Mouse (Mus musculus): ENCODE results near the gene Atp10b.
"Not testable (repeated sequence)": the region's sequence is repeated elsewhere in the genome, so short reads cannot be mapped to it uniquely, and the experiment has no call there.

The Atp10b gene

DNA sequence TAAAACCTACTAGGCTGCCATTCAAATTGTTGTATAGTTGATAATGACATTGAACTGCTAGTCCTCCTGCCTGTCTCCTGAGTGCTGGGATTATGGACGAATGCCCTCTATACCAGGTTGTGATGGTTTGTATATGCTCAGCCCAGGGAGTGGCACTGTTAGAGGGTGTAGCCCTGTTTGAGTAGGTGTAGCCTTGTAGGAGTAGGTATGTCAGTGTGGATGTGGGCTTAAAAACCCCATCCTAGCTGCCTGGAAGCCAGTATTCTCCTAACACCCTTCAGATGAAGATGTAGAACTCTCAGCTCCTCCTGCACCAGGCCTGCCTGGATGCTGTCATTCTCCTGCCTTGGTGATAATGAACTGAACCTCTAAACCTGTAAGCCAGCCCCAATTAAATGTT, at the start of gene Atp10b:
Gene Atp10b (plus strand): TSS at position 301 of the 400 bp plus-strand sequence.
- no peak for DNase-seq (ENCODE audit: low spot score)

DNA sequence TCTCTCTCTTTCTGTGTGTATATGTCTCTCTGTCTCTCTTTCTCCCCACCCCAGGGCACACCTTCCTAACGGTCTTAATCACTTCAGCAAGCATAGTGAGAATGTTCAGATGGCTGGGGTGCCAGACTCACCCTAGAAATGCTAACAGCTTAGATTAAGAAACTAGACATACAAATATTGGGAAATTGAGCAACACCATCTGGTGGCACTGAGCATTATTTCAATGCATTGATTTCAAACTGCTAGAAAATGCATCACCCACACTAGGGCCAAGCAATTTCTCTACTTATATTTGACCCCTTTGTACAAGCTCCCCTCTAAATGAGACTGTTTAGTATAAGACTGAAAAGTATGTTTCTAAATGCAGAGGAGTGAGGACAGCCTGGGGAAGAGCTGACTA, 48.3 kb upstream of the Atp10b start:
- DNase-seq (ENCODE audit: low spot score): peak; percentile 28

DNA sequence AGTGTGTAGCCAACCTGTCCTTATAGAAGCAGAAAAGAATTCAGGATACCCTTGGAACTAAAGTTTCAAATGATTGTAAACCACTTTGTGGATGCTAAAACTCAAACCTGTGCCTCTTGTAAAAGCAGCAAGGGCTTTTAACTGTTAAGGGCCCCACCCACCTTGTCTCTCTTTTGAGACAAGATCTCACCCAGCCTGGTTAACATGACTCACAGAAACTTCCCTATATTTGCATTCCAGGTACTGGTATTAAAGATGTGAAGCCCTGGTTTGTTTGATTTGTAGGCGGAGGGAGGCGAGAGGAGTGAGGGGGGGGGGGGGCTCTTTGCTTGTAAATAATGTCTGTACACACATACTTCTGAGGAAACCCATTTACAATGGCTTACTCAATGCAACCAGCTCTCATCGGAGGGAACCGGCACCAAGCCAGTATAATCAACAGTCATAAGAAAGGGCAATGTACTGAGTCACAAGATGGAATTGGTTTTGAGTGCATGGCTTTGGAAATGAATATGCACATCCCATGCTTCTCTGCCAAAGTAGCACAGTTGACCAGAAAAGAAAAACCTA, 23.7 kb upstream of the Atp10b start:
- no peak for DNase-seq (ENCODE audit: low spot score)

DNA sequence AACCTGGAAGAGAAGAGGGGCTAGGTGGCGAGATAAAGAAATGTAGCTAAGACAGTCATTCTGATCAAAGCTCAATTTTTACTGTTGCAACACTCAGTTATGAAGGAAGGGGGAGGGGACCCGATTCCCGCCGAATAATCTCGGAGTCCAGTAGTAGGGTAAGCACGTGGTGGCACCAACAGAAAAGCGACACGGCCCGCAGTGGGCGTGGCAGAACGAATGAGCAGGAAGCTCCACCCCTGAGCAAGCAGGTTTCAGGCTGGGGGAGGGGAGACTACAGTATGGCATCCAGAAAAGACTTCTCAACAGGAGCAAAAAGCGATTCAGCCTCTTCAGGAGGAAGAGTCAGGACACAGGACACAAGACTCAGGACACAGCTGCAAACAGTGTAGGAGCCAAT, 23.1 kb upstream of the Atp10b start:
- not testable (repeated sequence) for DNase-seq (ENCODE audit: low spot score)

DNA sequence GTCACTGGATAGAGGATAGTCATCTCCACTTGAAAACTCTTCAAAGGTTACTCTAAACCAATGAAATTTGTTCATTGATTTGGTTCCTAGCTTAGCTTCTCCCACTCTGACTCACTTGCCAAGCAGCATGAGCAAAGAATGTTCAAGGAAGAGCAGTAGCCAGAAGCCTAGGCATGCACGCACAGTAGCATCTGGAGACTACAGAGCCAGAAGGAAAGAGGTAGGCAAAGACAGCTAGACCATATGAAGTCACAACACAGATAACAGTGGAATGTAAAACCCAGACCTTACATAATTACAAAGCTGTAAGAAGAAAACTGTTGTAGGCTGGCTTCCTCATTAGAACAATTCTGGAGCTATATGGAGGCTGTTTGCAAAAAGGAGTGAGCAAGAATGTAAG, 8.4 kb upstream of the Atp10b start:
- DNase-seq (ENCODE audit: low spot score): peak; percentile 21

DNA sequence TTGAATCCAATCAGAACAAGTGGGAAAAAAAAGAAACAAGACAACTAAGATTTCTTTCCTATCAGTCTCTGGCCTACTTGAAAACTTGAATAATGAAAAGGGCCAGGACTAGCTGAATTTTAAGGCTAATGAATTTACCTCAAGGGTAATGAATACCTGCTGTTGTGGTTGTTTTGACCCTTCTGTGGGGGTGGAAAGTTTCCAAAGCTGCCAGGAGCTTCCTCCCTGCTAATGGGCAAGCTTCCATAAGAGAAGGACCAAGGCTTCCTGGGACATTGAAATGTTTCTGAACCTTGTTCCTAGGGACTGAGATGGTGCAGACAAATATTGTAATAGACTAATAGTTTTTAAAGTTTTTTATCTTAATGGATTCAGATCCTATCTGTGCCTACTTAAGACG, 6.9 kb upstream of the Atp10b start:
- DNase-seq (ENCODE audit: low spot score): no peak

DNA sequence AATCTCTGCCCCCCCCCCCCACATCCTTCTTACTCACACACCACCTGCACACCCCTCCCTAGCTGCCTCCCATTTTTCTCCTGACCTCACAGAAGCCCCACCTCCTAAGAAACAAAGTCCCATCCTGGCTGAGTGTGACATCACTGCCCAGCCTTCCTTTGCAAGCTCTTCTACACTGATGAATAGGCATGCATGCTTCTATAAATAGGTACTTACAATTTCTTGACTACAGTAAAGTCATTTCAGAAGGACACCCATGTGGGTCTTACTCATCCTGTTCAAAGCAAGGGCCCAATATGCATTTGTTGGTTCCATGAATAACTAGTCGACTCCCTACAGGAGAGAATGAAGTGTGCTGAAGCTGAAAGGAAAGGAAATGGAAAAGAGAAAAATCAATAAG, 5.5 kb upstream of the Atp10b start:
- no peak for DNase-seq (ENCODE audit: low spot score)

DNA sequence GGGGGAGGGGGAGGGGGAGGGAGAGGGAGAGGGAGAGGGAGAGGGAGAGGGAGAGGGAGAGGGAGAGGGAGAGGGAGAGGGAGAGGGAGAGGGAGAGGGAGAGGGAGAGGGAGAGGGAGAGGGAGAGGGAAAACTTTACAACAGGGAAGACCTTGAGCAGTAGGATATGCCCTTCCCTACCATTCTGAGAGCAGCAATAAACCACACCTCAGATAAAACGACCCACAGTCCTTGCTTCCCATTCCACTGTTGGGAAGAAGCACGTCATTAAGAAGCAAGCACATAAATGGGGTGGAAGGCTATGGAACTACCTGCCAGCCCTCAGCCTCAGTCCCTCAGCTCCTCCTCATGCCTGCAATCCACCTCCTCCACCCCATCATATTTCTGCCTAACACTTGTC, 4.8 kb upstream of the Atp10b start:
- not testable (repeated sequence) for DNase-seq (ENCODE audit: low spot score)

DNA sequence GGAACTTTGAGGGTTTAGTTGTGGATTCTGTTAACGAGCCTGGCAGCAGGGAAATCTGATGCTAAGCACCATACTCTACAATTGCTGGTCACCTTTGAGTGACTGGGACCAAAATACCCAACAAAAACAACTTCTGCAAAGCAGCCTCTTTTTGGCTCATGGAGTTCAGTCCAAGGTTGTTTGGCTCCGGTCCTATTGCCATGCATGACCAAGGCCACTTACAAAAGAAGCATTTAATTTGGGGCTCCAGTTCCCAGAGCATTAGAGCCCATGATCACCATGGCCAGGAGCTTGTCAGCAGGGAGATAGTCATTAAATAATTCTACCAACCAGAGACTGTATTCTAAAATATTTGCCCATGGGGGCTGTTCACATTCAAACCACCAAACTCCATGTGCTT, 2.3 kb upstream of the Atp10b start:
- peak; percentile 17 for DNase-seq (ENCODE audit: low spot score)

DNA sequence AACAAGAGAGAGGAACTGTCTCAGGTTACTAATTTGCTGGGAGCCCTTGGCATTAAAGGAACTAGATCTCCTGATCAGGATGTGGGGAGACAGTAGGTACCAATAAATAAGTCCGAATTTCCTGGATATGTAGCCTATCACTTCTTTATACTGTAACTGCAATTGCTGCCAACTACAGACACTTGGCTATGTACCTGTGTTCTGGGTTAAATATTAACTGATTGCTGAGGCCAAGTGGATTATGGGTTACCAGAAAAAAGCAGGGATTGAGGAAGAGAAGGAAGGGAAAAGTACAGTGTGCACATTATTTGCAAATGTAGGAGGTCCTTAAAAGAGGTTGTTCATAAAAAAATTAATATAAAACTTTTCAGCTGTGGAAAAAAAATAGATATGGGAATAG, 1.3 kb upstream of the Atp10b start:
- DNase-seq (ENCODE audit: low spot score): no peak

DNA sequence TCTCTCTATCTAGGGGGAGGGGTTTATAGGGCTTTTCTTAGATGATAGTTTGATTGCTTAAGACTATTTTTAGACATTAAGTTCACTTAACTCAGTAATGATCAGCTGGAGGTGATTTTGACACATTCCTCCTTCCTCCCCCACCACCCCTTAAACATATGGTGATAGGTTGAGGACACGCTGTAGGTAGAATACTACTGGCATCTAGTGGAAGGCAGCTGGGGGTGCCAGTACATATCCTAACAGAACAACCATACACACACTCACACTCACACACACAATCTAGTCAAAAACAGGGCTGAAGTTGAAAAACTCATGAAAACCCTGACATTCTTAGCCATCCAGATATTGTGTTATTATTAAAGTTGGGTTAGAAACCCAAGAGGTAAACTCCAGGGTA, 5.3 kb downstream of the Atp10b start:
- DNase-seq (ENCODE audit: low spot score): no peak

DNA sequence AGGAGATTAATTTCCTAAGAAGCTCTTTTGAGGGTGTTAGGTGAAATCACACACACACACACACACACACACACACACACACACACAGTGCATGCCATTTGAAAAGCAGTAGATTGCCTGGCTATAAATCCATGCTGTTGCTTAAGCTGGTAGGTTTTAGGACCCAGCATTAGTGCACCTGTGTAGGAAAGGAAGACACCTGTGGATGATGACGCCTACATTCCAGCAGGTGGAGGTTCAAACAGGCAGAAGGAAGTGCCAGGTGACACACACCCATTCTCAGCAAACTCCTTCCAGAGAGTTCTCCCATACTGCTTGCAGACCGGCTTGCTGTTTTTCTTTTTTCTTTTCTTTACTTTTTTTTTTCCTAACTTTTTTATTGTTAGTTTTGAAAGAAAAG, 5.7 kb downstream of the Atp10b start:
- DNase-seq (ENCODE audit: low spot score): no peak

DNA sequence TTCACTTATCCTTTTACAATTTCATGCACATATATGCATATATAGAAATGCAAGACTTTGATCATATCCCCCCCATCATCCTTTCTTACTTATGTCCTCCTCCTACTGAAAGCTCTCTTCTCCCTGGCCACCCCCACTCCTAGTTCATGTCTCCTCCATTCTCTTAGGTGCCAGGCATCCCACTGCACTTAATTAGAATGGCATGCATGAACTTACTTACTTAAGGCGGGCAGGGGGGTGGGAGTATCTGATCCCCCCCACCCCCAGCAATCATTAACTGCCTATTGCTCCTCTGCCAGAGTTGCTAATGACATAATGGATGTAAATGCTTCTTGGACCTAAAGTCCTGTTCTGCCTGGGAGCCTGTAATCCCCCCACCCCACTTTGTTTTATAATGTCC, 9.1 kb downstream of the Atp10b start:
- no peak for DNase-seq (ENCODE audit: low spot score)

DNA sequence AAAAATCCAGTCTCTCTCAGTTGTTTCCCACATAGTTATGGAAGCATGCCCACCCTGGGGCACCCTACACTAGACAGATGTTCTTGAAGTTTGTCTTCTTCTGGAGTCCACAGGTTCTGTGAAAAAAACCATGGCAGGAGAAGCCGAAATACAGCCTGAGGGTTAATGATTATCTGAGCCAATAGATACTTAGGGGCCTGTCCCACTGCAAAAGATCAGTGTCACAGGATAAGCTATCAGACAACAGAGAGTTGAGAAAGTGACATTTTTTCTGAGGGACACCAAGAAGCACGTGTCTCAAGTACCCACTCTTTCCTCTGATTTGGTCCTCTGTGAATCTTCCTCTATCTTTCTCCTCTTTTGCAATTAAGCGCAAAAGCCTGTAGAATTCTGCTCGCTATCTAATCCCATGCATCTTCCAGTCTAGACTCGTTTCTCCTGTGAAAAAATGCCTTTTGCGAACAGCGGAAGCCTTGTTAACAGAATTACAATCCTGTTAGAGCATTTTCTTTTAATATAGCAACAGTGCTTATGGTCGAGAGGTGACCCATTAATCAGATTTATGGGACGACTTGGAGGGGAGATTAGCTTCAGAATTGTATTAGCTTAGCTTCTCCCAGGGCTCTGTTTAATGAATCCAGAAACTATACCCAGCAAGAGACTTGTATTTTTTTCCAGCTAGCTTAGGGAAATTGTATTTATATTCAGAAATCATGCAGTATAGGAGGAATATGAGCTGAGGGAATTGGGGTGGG, 10.7 kb downstream of the Atp10b start:
- no peak for DNase-seq (ENCODE audit: low spot score)

DNA sequence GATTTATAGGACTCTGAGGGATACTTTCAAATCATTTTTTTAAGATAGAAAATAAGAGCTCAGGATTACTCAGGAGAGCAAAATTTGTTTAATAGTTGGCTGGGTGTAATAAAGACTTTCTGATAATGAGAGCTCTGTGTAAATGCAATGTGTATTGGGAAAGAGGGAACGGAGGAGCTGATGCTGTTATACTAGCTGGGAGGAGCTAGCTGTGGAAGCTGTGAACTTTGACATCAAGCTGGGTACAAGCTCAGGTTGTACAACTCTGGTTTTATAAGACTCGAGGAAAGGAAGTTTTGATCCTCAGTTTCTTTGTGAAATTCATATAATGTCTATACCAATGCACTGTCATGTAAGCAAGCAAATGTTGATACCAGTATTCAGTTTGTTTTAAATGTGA, 20.9 kb downstream of the Atp10b start:
- DNase-seq (ENCODE audit: low spot score): no peak

DNA sequence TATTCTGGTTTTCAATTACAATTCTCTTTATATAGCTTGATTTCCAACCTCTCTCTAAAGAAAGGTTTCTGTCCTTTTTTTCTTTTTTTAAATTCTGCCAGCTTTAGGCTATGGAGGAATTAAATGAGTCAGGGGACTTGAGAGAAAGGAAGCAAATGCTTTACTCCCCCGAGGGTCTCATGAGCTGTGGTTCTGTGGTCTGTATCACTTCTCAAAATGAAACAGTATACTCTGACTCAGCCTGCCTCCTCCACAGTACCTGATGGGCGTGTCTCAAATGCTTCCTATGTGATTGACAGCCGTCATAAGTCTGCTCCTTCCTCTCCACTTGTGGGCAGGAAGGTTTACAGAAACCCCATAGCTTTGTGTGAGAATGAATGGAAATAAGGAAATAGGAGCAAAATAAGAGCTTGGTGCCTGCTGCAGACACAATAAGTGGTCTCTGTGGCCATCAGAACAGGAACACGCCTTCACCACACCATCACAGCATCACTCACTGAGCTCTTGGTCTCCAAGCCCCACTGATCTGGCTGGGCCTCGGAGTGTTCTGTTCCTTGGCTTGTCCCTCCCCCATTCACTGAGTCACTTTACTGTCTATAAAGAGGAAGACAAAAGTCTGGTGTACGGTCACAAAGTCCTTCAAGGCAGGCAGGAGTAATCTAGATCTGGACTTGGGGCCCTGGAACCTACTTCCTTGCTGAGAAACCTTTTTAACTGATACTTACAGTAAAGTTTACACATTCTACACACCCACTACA, 24.9 kb downstream of the Atp10b start:
- DNase-seq (ENCODE audit: low spot score): no peak

DNA sequence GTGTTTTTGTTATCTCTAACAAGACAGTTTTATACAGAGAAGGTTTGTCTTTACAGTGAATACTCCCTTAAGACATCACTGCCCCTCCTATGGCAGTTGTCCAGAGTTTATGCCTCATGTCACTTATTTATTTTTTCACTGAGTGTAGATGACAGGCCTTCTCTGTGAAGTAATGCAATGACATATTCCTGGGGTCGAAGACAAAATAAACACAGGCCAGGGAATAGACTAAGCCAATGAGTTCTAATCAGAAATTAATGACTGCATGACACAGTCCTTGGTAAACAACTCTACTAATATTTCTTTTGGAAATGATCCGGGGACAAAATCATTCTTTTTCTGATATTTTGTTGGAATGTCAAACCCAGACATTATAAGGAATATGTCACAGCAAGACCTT, 32.7 kb downstream of the Atp10b start:
- no peak for DNase-seq (ENCODE audit: low spot score)

DNA sequence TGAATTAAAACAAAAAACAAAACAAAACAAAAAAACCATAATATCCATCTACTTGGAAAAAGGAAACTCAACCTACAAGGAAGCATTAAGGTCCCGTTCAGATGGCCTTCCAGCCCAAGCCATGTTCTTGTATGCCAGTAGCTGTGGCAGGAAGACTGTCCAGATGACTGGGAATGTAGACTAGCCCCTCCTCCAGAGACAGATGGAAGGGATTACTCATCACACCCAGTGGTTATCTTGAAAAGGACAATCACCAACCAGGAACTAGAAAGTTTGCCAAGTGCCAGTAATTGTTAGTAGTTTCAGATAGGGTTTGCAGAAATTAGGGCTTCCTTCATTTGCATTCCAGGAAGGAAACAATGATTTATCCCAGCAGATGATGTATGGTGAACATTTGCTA, 33.1 kb downstream of the Atp10b start:
- no peak for DNase-seq (ENCODE audit: low spot score)

DNA sequence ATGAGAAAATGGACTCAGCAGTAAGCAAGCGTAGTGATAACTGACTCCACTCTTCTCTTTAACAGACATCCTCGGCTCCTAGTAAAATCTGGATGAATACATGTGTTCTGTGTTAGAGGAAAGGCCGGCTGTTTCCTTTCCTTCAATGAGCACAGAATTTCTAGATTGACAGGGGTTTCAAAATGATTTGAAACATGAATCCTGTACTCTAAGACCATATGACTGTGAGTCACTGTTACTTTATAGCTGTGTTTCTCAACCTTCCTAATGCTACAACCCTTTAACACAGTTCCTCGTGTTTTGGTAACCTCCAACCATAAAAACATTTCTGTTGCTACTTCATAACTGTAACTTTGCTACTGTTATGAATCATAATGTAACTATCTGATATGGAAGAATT, 33.8 kb downstream of the Atp10b start:
- DNase-seq (ENCODE audit: low spot score): no peak

DNA sequence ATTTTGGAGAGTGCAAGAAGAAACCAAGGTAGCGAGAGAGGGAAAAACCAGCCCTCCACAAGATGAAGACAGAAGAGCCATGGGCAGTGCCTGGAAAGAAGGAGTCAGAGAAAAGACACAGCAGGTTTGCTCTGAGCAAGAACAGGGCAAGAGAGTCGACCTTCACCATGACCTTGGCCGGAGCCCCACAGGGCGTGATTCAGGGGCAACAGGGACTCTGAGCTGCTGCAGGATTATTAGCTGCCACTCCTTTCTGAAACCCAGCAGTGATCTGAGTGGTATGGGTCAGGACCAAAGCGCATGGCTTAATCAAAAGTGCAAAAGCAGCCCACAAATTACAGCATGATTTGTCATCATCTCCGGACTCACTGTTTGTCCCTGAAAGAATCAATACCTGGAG, 36.6 kb downstream of the Atp10b start:
- no peak for DNase-seq (ENCODE audit: low spot score)

DNA sequence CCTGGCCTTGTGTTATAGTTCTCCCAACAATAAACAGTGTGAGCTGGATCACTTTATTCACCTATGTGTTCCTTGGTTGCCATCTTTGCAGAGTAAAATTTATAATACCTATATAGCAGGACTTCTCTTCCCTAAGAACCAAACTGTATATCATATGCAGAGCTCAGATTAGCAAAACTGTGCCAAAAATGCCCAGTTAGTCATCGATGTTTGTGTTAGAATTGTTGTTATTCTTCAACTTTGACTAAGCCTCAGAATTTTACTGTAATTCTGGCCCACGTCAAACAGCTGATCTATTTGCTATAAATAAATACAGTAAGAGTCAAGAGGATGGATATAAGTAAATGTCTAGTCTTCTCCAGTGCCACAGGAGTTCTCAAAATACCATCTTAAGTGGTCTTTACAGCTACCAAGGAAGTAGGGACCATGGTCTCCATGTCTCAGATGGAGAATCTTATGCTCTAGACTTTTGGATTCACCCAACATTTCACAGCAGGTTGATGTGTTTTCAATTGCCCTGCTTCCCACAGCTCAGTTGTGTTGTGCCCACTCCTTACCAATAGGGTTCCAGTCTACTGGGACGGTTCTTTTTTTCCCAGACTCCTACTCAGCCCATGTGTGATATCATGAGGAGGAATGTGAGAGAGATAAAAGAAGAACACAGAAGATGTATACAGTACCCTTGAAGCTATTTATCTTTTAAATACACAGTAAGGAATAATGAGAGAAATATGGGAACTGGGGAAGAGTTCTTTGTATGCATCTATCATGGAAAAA, 40.3 kb downstream of the Atp10b start:
- DNase-seq (ENCODE audit: low spot score): no peak

DNA sequence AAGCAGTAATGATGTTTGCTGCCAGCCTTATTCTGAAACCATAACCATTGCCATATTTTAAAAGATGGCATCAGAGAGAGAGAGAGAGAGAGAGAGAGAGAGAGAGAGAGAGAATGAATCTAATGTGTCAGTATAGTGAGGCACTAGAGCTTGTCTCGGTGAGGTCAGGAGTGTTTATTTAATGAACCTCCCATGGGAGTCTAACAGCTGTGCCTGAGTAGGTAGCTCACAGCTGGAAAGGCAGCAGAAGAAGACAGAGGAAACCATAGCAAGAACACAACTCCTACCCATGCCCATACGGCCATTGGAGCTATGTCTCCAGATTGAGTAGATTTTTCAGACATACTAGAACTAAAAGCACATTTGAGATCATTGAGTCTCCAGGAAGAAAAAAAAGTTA, 49.1 kb downstream of the Atp10b start:
- DNase-seq (ENCODE audit: low spot score): no peak

DNA sequence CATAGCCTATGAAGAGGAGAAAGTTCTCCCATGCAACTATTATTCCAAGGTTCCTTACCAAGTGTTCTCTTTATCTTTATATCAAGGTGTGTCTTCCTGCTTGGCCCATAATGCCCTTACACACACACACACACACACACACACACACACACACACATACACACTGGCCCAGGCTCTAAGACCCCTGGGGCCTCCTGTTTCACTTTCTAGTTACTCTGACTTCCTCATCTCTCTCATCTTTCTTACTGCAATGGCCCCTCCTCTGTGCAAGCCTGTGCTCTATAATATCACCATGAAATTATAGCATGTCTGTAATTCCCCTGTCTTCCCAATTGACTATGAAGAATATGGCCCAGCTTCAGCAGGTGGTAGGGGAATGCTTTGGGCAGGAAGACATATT, 49.7 kb downstream of the Atp10b start:
- DNase-seq (ENCODE audit: low spot score): no peak

Data from layer of hippocampus, adult 11-12 months (tissue).